Mouse (Mus musculus) adrenal gland (tissue): ENCODE results near the gene Cemip.

Experiments used
- intact Hi-C: fragments of 180-260 bp; cut with DNase I; formaldehyde crosslinking; loops from one replicate; pipeline ENCODE4 v1.15.1; 2025

Cemip gene

GRCm38 (mm10) chr7:83900519-83900918, 185.8 kb downstream of the Cemip start:
- intact Hi-C loops = no loop called here

GRCm38 (mm10) chr7:83898267-83898666, 188.0 kb downstream of the Cemip start:
- intact Hi-C loops = no loop called here

- intact Hi-C loops = no loop called here
Observed at GRCm38 (mm10) chr7:83896077-83896740, 190.1 kb downstream of the Cemip start.

- intact Hi-C loops = no loop called here
Observed at GRCm38 (mm10) chr7:83894348-83894747, 192.0 kb downstream of the Cemip start.

GRCm38 (mm10) chr7:83892333-83892669, 194.0 kb downstream of the Cemip start:
- intact Hi-C loops = no loop called here

GRCm38 (mm10) chr7:83891433-83892332, 194.6 kb downstream of the Cemip start:
- intact Hi-C loops = no loop called here

- intact Hi-C loops = loop anchor here (10.0 kb wide), 1 partner anchor 215 kb away; no protein-coding TSS in a partner anchor
Observed at GRCm38 (mm10) chr7:83889946-83890345, 196.4 kb downstream of the Cemip start.

- intact Hi-C loops = loop anchor here (10.0 kb wide), 1 partner anchor 215 kb away; no protein-coding TSS in a partner anchor
Observed at GRCm38 (mm10) chr7:83889383-83889782, 196.9 kb downstream of the Cemip start.

- intact Hi-C loops = loop anchor here (10.0 kb wide), 1 partner anchor 212 kb away; no protein-coding TSS in a partner anchor
Observed at GRCm38 (mm10) chr7:83886366-83887129, 199.8 kb downstream of the Cemip start.

- intact Hi-C loops = loop anchor here (10.0 kb wide), 1 partner anchor 211 kb away; no protein-coding TSS in a partner anchor
Observed at GRCm38 (mm10) chr7:83885835-83886234, 200.5 kb downstream of the Cemip start.

GRCm38 (mm10) chr7:83884921-83885532, 201.3 kb downstream of the Cemip start:
- intact Hi-C loops = loop anchor here (5.0 to 10.0 kb wide), 2 partner anchors 73 to 210 kb away; no protein-coding TSS in a partner anchor

- intact Hi-C loops = loop anchor here (5.0 to 10.0 kb wide), 2 partner anchors 72 to 209 kb away; no protein-coding TSS in a partner anchor
Observed at GRCm38 (mm10) chr7:83884021-83884658, 202.2 kb downstream of the Cemip start, which contains the start of the genes Tlnrd1 and Mesd. Tlnrd1 (minus strand) TSS chr7:83884305. Mesd (plus strand) TSS chr7:83884466.

- intact Hi-C loops = loop anchor here (5.0 to 10.0 kb wide), 2 partner anchors 71 to 209 kb away; no protein-coding TSS in a partner anchor
Observed at GRCm38 (mm10) chr7:83883276-83884020, 202.9 kb downstream of the Cemip start.
